Mouse (Mus musculus): ENCODE measurements around the gene Abcc6.
"Not testable (repeated sequence)": the region's sequence is repeated elsewhere in the genome, so short reads cannot be mapped to it uniquely, and the experiment has no call there.

Abcc6 gene

DNA sequence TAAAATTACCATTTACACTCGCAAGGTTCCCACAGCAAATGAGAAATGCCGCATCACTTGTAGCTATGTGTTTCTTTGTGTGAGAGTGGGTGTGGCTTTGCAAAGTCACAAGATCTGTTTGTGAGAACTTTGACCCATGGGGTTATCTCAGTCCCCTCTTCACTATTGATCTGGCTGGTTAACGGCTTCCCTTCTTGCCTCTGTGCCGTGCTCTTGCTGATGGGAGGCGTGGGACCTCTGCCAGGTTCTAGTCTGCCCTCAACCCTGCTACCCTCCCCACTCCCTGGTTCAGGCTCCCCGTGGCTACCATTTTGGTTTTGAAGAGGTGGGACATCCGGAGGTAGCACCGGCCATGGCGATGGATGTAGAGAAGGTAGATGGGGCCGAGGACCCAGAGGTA lies 1.4 kb downstream of the Abcc6 start:
- DNase-seq (ENCODE audit: low spot score), result no peak

GRCm38 (mm10) chr7:46025436-46025835 lies 4.7 kb downstream of the Abcc6 start:
- no peak for DNase-seq (ENCODE audit: low spot score)

DNA sequence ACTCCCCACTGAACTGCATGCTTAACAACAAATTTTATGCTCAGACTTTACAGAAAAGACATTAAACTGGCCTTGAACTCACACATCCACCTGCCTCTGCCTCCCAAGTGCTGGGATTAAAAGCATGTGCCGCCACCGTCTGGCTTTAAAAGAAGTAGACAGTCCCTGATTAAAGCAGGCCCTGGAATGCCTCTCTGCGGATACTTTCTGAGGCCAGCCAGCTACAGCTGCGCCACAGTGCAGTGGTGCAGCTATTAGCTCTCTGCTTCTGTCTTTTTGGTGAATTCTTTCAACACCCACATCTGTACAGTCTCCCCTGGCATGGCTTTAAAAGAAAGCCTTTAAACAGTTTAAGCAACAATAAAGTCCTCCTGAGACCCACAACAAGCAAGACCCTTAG lies 8.2 kb downstream of the Abcc6 start:
- no peak for DNase-seq (ENCODE audit: low spot score)

DNA sequence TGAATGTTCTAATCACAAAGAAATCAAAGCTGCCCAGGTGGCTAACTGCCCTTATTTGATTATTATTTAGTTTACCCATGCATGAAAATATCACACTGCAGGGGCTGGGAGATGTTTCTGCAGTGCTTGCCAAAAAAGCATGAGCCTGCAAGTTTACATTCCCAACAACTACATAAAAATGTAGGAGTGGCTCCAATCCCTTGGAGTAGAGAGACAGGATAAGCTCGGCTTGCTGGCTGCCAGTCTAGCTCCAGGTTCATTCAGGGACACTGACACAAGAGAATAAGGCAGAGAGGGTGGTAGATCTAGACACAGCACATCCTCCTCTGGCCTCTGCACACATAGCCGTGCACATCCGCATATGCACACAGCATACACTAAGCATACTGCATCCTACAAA lies 10.5 kb downstream of the Abcc6 start:
- DNase-seq (ENCODE audit: low spot score), result no peak

DNA sequence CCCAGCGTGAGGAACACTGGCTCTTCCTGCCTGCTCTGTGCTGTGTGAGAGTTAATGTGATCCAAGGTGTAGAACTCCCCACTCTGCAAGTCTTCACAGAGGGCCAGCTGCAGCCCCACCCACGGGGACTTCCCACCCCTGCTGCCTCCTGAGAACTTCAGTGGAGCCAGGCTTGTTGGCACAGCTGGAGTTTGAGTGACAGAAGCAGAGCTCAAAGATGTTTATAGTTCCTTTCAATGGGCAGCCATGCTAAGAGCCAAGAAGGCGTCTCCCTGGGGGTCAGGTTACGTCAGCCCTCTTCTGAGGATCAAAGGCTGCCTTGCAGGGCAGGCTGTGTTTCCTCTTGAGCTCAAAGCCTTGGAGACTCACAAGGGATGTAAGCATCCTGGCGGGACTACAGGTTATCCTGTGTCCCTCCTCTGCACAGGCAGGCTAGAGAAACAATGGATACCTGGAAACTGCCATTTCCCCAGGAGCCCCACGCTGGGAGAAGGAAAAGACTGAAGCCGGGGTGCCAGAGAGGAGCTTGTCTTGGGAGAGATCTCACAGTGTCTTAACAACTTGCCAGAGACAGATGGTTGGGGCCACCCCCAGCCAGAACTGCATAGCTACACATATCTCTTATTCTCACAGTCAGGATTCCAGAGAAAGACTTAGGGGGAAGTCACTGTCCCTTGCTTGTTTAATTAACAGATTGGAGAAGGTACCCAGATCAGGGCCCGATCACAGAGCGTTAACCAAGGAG lies 16.7 kb downstream of the Abcc6 start:
- no peak for DNase-seq (ENCODE audit: low spot score)

DNA sequence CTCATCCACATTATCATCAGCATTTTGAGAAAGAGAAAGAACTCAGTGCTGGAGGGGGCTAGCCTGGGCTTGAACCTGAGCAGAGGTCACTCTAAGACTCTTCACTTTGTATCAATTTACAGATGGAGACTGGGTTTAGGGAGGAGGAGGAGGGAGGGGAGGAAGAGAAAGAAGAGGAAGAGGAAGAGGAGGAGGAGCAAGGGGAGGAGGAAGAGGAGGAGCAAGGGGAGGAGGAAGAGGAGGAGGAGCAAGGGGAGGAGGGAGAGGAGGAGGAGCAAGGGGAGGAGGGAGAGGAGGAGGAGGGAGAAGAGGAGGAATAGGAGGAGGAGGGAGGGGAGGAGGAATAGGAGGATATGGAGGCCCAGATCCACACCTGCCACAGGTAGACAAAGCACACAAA lies 18.0 kb downstream of the Abcc6 start:
- DNase-seq (ENCODE audit: low spot score), result no peak

DNA sequence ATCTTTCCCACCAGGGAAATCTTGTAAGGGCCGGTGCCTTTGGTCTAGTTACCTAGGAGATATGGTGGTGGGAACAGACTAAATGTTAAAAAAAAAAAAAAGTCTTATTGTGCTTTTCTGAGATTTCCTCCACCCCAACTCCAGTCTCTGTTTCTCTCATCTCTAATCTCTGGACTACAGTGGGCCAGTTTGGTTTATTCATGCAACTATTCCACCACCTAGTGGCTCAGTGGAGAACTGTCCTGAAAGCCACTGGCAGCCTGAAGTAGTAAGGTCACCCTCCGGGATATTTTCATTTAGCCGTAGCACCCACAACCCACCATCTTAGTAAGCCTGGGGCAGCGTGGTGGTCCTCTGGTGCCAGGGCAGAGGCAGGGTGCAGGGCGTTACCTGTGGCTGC lies 20.5 kb downstream of the Abcc6 start:
- no peak for DNase-seq (ENCODE audit: low spot score)

DNA sequence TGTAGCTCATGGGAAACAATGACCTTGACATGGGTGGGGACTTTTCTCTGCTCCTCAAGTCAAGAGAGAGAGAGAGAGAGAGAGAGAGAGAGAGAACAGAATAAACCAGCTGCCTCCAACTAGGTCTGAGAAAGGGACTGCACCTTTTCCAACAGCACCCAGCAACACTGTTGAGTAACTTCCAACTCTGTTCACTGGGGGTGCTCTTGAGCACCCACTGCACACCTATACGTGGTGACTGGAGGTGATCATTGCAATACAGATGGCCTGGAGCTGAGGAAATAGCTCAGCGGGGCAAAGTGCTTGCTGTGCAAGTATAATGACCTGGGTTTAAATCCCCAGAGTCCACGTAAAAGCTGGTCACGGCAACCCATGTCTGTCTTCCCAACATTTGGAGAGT lies 27.4 kb downstream of the Abcc6 start:
- DNase-seq (ENCODE audit: low spot score), result no peak

- no peak for DNase-seq (ENCODE audit: low spot score)
Measured at GRCm38 (mm10) chr7:46000577-46000976, 29.5 kb downstream of the Abcc6 start.

DNA sequence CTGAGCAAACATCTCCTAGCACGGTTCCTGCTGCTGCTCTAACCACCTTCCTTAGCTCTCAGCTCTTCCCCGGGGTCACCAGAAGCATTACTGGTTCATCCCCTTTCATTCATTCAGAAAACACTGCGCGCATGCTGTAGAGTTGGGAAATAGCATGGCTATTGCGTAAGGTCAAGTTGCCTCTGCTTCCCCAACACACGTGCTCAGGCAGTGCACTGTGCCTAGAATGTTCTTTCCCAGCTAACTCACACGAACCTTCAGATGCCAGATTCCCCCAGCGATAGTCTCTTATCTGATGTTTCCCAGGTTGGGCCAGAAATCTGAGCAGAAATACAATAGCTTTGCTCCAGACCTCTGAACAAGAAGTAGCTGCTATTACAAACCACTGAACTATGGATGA lies 37.6 kb downstream of the Abcc6 start:
- no peak for DNase-seq (ENCODE audit: low spot score)

DNA sequence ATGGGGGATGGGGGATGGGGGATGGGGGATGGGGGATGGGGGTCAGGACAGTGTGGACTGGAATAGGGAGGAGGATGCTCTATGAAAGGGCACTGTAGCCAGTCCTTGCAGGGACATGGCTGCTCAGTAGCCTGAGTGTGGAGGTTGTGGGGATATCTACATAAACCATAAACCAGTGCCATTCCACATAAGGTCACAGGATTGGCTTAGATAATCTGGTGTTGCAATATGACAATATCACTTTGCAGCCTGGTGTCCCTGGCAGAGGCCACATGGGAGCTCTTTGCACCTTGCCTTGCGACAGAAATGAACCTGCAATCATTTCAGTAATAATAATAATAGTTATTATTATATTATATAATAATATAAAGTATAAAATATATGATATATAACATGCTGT lies 41.8 kb downstream of the Abcc6 start:
- no peak for DNase-seq (ENCODE audit: low spot score)

GRCm38 (mm10) chr7:45986893-45987292 lies 43.2 kb downstream of the Abcc6 start:
- no peak for DNase-seq (ENCODE audit: low spot score)

DNA sequence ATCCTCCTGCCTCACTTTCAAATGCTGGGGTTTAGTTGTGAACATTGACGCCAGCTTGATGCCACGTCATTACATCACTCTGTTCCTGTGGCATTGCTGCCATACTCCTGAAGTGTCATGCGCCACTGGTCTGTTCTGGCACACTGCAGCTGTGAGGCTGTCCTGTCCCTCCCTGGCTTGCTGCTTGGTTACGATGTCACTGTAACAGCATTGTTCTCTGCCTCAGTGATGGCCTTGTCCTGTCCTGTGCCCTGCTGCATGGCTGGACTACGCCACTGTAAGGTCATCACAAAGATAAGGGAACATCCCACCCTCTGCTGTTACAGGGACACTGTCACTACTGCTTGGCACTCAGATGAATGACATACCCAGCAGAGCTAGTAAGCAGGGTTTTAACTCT lies 48.5 kb downstream of the Abcc6 start:
- no peak for DNase-seq (ENCODE audit: low spot score)

- DNase-seq (ENCODE audit: low spot score), result no peak
Measured at GRCm38 (mm10) chr7:45974512-45974911, 55.6 kb downstream of the Abcc6 start.

DNA sequence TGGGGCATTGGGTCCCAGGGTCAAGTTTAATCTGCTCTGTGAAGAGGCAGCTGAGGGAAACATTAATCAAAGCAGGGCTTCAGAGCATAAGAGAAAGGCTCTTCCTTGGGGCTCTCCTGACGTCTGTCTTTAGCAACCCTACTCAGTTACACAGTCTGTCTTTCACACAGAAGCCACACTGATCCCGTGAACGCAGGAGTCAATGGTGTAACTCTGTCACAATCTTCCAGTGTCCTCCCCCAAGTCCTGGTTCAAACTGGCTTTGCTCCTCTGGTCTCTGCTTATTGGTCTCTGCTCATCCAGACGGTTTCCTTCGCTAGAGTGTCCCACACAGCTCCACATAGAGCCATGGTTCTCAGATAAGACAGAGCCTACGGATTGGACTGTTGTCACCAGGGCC lies 56.0 kb downstream of the Abcc6 start:
- DNase-seq (ENCODE audit: low spot score), result no peak

DNA sequence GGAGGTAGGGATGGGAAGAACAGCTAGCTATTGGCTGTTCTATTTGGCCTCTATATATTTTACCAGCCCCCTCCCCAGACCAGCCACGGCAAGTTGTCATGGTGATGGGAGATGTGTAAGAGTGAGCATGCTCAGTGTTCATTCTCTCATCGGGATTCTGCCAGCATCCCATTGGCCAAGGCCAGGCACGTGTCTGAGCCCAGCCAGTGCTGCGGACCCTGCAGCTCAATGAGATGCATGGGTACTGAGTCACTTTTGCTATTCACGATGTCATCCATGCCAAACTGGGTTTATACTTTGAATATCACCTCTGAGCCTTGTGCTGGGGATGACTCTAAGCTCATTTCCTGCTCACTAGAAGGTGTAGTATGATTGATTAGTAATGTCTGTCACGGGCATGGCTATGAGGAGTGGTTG lies 56.8 kb downstream of the Abcc6 start:
- no peak for DNase-seq (ENCODE audit: low spot score)

DNA sequence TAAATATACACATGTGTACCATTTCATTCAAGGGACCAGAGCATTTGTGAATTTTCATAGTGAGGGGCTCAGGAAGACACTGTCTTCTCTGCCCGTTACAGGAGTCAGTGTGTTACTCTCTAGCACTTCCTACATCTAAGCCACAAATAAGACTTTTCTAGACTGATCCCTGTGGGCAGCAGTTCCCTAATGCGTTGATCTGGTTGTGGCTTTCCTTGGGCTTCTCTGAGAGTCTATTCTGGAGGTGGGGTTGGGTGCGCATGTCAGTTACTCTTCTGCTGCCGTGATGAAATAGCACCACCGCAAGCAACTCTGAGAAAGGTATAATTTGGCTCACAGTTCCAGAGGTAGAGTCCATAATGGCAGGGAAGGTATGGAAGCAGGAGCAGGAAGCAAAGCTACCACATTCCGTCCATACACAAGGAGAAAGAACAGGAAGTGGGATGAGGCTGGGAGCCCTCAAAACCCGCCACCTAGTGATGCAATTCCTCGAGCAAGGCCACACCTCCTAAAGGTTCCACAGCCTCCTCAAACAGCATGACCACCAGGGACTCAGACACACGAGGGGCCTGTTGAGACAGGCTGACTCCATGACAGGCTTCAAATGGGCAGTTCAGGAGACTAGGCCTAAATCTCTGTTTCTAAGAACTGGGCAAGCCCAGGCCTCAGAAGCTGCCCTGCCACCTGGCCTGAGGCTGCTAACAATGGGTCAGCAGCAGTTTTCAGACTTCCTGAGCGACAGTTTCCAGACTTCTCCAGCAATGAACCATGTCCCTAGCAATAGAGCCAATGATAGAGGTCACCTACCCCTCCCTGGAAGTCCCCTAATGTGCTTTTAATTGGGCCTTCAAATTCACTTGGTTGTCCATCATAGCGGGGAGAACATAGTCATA lies 58.0 kb downstream of the Abcc6 start:
- no peak for DNase-seq (ENCODE audit: low spot score)

DNA sequence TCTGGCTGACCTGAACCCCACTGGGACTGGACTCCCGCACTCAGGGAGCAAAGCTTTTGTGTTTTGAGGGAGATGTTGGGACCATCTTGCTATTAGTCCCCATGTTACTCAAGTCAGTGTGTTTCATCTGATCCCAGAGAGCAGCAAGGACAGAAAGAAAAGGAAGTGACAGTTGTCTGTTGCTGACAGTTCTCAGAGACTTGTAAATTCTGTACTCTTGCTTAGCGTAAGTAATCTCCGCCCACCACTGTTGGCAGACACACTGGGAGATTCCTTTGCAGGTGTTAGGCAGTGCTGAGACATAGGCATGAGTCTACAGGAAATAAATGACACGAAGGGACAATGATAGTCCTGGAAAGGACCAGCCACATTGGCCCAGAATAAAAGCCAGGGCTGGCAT lies 73.5 kb downstream of the Abcc6 start:
- DNase-seq (ENCODE audit: low spot score), result no peak

GRCm38 (mm10) chr7:45949061-45949460 lies 81.0 kb downstream of the Abcc6 start:
- DNase-seq (ENCODE audit: low spot score), result no peak

DNA sequence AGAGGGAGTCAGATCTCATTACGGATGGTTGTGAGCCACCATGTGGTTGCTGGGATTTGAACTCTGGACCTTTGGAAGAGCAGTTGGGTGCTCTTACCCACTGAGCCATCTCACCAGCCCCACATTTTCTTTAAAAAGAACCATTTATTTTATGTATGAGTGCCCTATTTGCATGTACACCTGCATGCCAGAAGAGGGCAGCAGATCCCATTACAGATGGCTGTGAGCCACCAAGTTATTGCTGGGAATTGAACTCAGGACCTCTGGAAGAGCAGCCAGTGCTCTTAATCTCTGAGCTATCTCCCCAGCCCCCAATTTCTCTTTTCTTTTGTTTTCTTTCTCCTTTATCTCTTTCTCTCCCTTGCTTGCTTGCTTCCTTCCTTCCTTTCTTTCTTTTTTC lies 86.8 kb downstream of the Abcc6 start:
- not testable (repeated sequence) for DNase-seq (ENCODE audit: low spot score)

GRCm38 (mm10) chr7:45941986-45942385 lies 88.1 kb downstream of the Abcc6 start:
- DNase-seq (ENCODE audit: low spot score), result no peak

- DNase-seq (ENCODE audit: low spot score), result no peak
Measured at GRCm38 (mm10) chr7:45939836-45940235, 90.3 kb downstream of the Abcc6 start.

GRCm38 (mm10) chr7:45935114-45935513 lies 95.0 kb downstream of the Abcc6 start:
- DNase-seq (ENCODE audit: low spot score), result no peak
